Mouse (Mus musculus) common myeloid progenitor, adult 5-6 weeks (primary cell): ENCODE data around the gene Tcam1. TPM values are rescaled to one million over a fixed set of nuclear protein-coding genes. Genes with fewer than 3 reads are reported as not detected.

Experiments used
- ATAC-seq: replicated peaks from 2 replicates; pipeline ENCODE4 v1.8.0; 2016; ENCODE audit warnings: low read depth, mild to moderate bottlenecking, moderate TSS enrichment, inconsistent platforms; ENCODE audit not compliant: poor library complexity, severe bottlenecking
- total RNA-seq: library from RNA; stranded (forward); fragments of 200-1000, 187-1606 nt; gene quantifications from 2 replicates; pipeline ENCODE4 v1.2.3, GENCODE M21; 2017

Tcam1 gene
- total RNA-seq, 1 experiment from 2014 or later = 3.1 TPM

- ATAC-seq = peak; percentile 49
Observed at GRCm38 (mm10) chr11:106314333-106314812, 37.9 kb downstream of the Tcam1 start, which contains the start of gene Cd79b. Cd79b (minus strand) TSS chr11:106314762.

GRCm38 (mm10) chr11:106316416-106316815 is 39.9 kb downstream of the Tcam1 start:
- ATAC-seq = no peak

- no peak for ATAC-seq
Observed at GRCm38 (mm10) chr11:106317801-106318200, 41.3 kb downstream of the Tcam1 start.

GRCm38 (mm10) chr11:106318406-106319366 is 42.2 kb downstream of the Tcam1 start:
- peak; percentile 46 for ATAC-seq

GRCm38 (mm10) chr11:106324858-106325257 is 48.4 kb downstream of the Tcam1 start:
- ATAC-seq = no peak

GRCm38 (mm10) chr11:106325566-106326206 is 49.2 kb downstream of the Tcam1 start:
- ATAC-seq = peak; percentile 62

GRCm38 (mm10) chr11:106326475-106326874 is 50.0 kb downstream of the Tcam1 start:
- no peak for ATAC-seq

GRCm38 (mm10) chr11:106328521-106328920 is 52.0 kb downstream of the Tcam1 start:
- ATAC-seq = no peak

GRCm38 (mm10) chr11:106329128-106329527 is 52.7 kb downstream of the Tcam1 start:
- no peak for ATAC-seq

- peak; percentile 65 for ATAC-seq
Observed at GRCm38 (mm10) chr11:106329682-106330081, 53.2 kb downstream of the Tcam1 start.

GRCm38 (mm10) chr11:106332458-106332857 is 56.0 kb downstream of the Tcam1 start:
- no peak for ATAC-seq

- peak; percentile 60 for ATAC-seq
Observed at GRCm38 (mm10) chr11:106334066-106334465, 57.6 kb downstream of the Tcam1 start.

GRCm38 (mm10) chr11:106338029-106338428 is 61.6 kb downstream of the Tcam1 start:
- ATAC-seq = no peak

Other genes with a start within 250 kb of the Tcam1 start
- gene Dcaf7, start 239.8 kb upstream of the Tcam1 start, total RNA-seq = 56.2 and 68.3 TPM in 2 replicates
- 14.5 and 21.1 TPM in 2 replicates for gene Taco1, start 210.6 kb upstream of the Tcam1 start, total RNA-seq
- 14.7 and 28.0 TPM in 2 replicates for gene Map3k3, start 192.1 kb upstream of the Tcam1 start, total RNA-seq
- not detected in 2 replicates for gene Gm10840, start 115.8 kb upstream of the Tcam1 start, total RNA-seq
- gene Limd2, start 115.8 kb upstream of the Tcam1 start, total RNA-seq = 22.7 and 26.6 TPM in 2 replicates
- gene Strada, start 74.5 kb upstream of the Tcam1 start, total RNA-seq = 22.1 and 25.4 TPM in 2 replicates
- gene Ccdc47, start 60.3 kb upstream of the Tcam1 start, total RNA-seq = 170 and 212 TPM in 2 replicates
- 86.2 and 103 TPM in 2 replicates for gene Ddx42, start 59.7 kb upstream of the Tcam1 start, total RNA-seq
- gene Ftsj3, start 20.6 kb upstream of the Tcam1 start, total RNA-seq = 172 and 203 TPM in 2 replicates
- 102 and 109 TPM in 2 replicates for gene Psmc5, start 20.5 kb upstream of the Tcam1 start, total RNA-seq
- gene Smarcd2, start 3.7 kb upstream of the Tcam1 start, total RNA-seq = 211 and 253 TPM in 2 replicates
- not detected in 2 replicates for gene Gh, start 25.2 kb downstream of the Tcam1 start, total RNA-seq
- gene Cd79b, start 38.1 kb downstream of the Tcam1 start, total RNA-seq = 16.6 and 19.8 TPM in 2 replicates
- gene Scn4a, start 76.6 kb downstream of the Tcam1 start, total RNA-seq = 0.05 TPM in 1 of 2 replicates, not detected in the other
- not detected in 2 replicates for gene Prr29, start 88.8 kb downstream of the Tcam1 start, total RNA-seq
- 54.6 and 70.8 TPM in 2 replicates for gene Icam2, start 111.4 kb downstream of the Tcam1 start, total RNA-seq
- gene Ern1, start 211.2 kb downstream of the Tcam1 start, total RNA-seq = 21.1 and 32.6 TPM in 2 replicates